Mouse (Mus musculus) C2C12 (cell line): ENCODE data around the gene Slc44a4.

Experiments
- CEBPB ChIP-seq: IDR thresholded peaks from one replicate; pipeline ENCODE4 v1.6.1; 2011; ENCODE audit warnings: low read depth, mild to moderate bottlenecking, control low read depth, moderate library complexity
- CTCF ChIP-seq: IDR thresholded peaks from one replicate; pipeline ENCODE4 v1.5.1; 2011; ENCODE audit not compliant: control insufficient read depth, insufficient read depth, insufficient read length
- FOSL1 ChIP-seq: IDR thresholded peaks from one replicate; pipeline ENCODE4 v1.8.0; 2011; ENCODE audit warnings: mild to moderate bottlenecking, low read length; ENCODE audit not compliant: poor library complexity, insufficient read depth, severe bottlenecking
- MAX ChIP-seq: IDR thresholded peaks from one replicate; pipeline ENCODE4 v1.6.1; 2011; ENCODE audit warnings: mild to moderate bottlenecking, control low read depth
- MYOD1 ChIP-seq: IDR thresholded peaks from one replicate; pipeline ENCODE4 v1.6.1; 2011; ENCODE audit warnings: low read depth; ENCODE audit not compliant: control insufficient read depth, insufficient read length
- MYOG ChIP-seq: IDR thresholded peaks from one replicate; pipeline ENCODE4 v1.6.1; 2011; ENCODE audit not compliant: control insufficient read depth, insufficient read length; ENCODE audit errors: extremely low read depth
- USF1 ChIP-seq: IDR thresholded peaks from one replicate; pipeline ENCODE4 v1.6.1; 2011; ENCODE audit warnings: low read depth, mild to moderate bottlenecking, control low read depth, moderate library complexity

DNA sequence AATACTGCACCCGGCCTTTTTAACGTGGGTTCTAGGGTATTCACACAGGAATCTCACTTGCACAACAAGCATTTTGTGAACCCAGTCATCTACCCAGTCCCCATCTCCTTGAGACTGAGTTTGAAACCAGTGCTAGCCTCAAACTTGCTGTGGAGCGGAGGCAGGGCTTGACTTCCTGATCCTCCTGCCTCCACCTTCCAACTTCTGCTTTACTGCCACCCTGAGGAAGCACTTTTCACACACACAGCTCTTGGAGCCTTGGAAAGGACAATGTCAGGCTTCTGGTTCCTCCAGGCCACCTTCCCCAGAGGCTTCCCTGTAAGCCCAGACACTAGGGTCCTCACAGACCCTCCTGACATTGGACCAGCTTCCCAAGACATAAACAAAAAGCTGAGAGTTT is 30.9 kb upstream of the Slc44a4 start:
- TF ChIP-seq USF1 (no peak), CTCF (no peak), MYOD1 (no peak), CEBPB (no peak), MYOG (no peak), MAX (no peak), FOSL1 (no peak)
